Mouse (Mus musculus) skeletal muscle tissue, adult 2 months (tissue): Measurements from ENCODE around the gene Coasy.
A peak's percentile ranks its signal among the peaks of the same experiment; 100 is the strongest.
"Not testable (repeated sequence)": the region's sequence is repeated elsewhere in the genome, so short reads cannot be mapped to it uniquely, and the experiment has no call there.

Experiments
- DNase-seq: peaks from one replicate; pipeline ENCODE4 v3.0.0-alpha.2; 2012; ENCODE audit warnings: low read depth, low spot score

Gene Coasy

DNA sequence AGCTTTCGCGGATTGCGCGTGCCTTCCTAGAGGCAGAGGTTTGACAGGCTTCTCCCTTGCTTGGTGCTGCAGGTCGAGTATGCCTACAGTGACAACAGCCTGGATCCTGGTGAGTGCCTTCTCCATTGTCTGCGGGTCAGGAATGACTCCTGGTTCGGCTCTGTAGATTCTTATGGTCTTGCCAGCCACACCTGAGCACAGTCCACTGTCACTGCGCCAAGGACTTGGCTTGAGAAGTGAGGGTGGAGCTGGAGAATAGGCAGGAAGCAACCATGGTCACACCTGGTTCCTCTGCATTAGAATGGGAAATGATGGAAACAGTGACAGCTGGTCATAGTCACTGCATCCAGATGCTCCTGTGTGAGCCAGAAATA lies 5.3 kb downstream of the Coasy start:
- no peak for DNase-seq

- DNase-seq, result no peak
These were observed 7.6 kb downstream of the Coasy start for GRCm38 (mm10) chr11:101089931-101090330.

DNA sequence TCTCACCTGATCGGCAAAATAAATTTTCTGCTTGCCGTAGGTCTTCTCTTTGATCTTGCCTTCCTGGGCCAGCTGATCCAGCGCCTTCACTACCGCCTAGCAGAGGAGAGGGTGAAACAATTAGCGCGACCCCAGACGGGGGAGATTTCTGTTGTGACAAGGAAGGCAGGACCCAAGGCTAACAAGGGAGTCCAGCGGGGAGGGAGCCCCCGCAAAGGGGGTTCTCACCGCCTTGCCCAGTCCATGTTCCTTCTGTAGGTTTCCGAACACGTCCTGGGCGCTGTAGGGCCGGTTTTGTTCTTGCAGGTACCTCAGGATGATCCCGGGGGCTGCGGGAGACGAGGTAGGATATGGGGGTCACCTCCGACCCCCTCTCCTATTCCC lies 12.6 kb downstream of the Coasy start:
- no peak for DNase-seq

DNA sequence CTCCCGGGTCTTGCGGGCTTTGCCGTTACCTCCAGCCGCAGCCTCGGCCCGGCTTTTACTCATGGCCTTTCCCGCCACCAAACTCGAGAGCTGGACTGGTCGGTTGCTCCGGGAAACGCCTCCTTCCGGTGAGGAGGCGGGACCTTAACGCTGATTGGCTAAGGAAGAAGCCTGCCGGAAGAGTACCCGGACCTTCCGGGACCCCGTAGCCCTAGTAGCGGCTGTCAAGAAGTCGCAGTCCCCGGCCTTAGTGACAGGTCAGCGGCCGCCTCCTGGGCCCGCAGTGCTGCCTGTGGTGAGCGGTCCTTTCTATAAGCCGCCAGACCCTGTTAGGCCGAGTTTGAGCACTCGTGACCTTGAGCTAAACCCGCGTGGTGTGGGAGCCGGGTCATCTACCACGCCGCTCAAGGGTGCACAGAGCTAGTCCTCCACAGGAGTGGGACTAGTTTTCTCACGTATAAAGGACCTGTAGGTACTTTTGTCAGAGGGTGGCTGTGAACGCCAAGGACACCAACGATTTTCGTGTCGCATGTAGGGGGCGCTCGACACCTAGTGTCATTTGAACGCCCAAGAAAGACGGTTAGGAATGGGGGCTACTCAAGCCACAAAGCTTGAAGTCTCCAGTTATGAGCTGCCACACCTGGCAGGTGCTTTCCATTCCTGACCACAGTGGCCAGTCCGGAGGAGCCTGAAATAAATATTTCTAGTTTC lies 13.1 kb downstream of the Coasy start, which contains the start of gene Psmc3ip:
Psmc3ip (minus strand) TSS at position 123 of the 711 bp plus-strand sequence.
- peak; percentile 96 for DNase-seq

DNA sequence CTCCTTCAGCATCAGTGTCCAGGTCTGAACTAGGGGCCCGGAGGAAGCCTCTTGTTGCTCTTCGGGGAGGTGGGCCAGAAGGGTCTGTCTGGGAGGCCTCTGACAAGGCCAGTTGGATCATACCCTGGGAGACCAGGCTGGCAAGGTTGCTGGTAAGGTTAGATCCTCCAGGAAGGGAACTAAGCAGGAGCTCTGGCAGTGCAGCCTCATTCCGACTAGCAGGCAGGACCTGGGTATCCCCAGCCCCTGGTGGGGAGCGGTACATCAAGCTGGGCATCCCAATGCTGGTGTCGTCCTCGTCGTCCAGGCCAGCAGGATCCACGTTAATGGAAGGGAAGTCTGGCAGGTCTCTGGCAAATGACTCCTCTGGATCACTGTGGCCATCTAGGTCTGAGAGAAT lies 15.9 kb downstream of the Coasy start:
- DNase-seq, result no peak

DNA sequence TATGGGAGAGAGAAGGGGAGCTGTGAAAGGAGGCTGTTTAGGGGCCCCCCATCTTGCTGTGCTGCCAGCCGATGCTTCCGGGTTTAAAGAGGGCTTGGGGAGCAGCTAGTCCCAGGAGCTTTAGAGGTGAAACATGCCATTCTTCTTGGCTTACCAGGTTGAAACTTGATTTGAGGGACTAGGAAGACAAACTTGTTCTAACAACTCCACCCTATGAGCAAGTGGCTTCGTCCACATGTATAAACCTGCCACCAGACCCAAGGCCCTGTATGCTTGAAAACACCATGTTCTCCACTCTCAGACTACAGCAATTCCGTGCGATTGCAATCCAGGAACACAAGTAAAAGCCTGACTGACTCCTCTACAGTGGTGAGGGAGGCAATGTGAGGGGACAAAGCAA lies 20.6 kb downstream of the Coasy start:
- no peak for DNase-seq

DNA sequence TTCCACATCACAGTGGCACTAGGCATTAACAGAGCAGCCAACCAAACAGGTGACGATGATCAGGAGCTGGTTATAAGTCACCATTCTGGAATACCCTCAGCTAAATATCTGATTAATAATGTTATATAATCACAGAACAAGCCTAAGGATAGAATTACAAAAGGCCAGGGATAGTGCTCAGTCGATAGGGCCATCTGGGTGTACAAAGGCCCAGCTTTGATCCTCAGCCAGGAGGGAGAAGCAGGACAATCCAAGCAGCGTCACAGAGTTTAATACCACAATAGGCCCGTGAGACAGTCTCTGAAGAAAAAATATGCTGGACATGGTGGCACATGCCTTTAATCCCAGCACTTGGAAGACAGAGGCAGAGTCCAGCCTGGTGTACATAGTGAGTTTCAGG lies 27.0 kb downstream of the Coasy start:
- no peak for DNase-seq

DNA sequence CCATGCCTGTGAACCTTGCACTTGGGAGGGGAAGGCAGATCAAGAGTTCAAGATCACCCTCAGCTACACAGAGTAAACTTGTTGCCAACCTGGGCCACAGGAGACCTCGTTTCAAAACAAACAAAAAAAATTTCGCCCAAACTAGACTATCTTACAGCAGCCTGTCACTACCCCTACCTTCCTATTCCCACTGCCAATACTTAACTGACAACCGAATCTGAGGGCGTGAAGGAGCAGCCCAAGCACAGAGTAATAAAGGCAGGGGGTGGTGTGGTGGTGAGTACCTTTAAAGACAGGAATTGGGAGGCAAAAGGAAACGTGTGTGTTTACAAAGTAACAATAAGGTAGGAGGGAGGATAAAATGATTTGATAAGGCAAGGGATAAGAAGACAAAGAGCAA lies 28.3 kb downstream of the Coasy start:
- DNase-seq, result no peak

DNA sequence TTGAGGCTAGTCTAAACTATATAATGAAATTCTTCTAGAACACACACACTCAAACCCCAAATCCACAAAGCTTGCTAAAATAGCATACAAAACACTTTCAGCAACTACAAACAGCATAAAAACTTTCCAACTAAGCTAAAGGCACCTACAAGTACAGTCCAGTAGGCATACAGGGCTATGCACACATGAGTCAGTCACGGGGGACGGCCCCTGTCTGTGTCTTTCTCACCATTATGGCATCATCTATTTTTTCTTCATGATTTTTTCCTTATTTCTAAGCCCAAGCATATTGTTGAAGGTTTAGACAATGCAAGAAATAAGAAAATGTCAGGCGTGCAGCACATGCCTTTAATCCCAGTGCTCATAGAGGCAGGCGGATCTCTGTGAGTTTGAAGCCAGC lies 28.8 kb downstream of the Coasy start:
- DNase-seq, result no peak

- no peak for DNase-seq
These were observed 29.8 kb downstream of the Coasy start for GRCm38 (mm10) chr11:101112186-101112585.

DNA sequence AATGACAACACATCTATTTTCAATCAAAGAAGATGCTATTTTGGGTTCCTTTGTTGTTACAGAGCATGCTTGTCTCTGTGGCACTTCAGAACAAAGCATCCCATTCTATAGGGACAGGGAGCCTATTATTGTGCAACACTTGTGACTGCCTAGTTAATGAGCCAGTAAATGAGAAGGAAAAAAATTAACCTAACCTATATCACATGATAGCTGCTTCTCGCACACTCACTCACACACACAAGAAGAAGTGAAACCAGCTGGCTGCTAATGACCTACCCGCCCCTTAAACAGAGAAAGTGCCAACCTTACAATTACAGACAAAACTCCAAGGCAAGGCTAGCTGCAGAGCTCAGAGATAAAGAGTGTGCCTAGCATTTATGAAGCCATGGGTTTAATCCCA lies 33.2 kb downstream of the Coasy start:
- no peak for DNase-seq

DNA sequence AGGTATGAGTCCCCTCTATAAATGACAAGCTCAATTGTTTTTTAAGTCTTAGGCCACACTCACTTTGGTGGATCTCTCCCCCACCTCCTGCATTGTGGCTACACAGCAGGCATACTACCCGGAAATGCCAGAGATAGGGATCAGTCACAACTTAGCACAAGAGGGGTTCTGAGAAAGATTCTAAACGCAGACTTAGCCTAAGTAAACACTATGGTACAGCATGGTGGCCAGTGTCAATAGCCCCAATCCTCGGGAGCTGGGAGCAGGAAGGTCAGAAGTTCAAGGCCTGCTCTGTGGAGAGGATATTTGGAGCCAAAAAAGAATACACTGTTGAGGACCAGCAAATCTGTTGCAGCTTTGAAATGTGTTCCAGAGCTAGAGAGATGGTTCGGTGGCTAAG lies 35.7 kb downstream of the Coasy start:
- no peak for DNase-seq

GRCm38 (mm10) chr11:101119131-101119760 lies 36.9 kb downstream of the Coasy start:
- DNase-seq, result no peak

- peak; percentile 100 for DNase-seq
These were observed 37.6 kb downstream of the Coasy start, which contains the start of the genes Retreg3 and Tubg1 for GRCm38 (mm10) chr11:101119761-101120544. Retreg3 (minus strand) TSS chr11:101119893. Tubg1 (plus strand) TSS chr11:101119938.

GRCm38 (mm10) chr11:101120545-101121188 lies 38.3 kb downstream of the Coasy start:
- no peak for DNase-seq

DNA sequence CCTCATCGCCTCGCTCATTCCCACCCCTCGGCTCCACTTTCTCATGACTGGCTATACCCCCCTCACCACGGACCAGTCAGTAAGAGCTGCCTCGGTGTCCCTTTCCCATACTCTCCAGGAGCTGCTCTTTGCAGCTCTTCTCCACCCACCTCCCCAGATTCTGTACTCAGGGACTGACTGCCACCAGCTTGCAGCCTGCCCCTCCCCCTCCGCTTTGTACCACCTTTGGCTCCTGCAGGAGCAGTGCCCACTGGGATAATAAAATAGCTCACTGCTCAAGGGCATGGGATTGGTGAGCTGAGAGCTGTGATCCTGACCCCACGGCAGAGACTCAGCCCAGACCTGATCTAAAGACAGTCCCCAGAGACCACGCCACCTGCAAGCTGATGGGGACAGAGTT lies 42.1 kb downstream of the Coasy start:
- not testable (repeated sequence) for DNase-seq

- DNase-seq, result not testable (repeated sequence)
These were observed 42.6 kb downstream of the Coasy start for GRCm38 (mm10) chr11:101125008-101125407.

GRCm38 (mm10) chr11:101127075-101127474 lies 44.7 kb downstream of the Coasy start:
- no peak for DNase-seq

DNA sequence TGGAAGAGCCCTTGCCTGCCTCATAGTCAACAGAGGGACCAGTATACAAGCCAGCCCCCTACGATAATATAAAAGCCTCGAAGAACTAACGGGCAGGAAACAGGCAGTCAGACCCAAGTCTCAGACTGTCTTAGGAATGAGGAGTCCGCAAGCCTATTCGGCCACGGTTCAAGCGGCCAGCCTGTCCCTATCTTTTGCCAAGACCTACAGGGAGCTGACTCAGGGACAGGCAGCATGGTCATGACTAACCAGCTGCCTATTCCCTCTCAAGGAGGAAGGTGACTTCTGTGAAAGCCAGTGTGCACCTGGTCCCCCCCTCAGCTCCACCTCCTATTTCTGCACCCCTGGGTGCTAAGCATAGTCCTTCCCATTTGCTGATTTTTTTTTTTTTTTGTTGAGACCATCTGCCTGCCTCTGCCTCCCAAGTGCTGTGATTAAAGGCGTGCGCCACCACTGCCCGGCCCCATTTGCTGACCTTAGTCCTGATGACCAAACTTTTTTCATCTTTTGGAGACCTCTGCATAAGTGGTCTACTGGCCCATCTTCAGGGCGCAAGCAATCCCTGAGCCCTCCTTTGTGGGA lies 46.7 kb downstream of the Coasy start:
- peak; percentile 61 for DNase-seq

- DNase-seq, result peak; percentile 93
These were observed 47.8 kb downstream of the Coasy start for GRCm38 (mm10) chr11:101130056-101130756.

DNA sequence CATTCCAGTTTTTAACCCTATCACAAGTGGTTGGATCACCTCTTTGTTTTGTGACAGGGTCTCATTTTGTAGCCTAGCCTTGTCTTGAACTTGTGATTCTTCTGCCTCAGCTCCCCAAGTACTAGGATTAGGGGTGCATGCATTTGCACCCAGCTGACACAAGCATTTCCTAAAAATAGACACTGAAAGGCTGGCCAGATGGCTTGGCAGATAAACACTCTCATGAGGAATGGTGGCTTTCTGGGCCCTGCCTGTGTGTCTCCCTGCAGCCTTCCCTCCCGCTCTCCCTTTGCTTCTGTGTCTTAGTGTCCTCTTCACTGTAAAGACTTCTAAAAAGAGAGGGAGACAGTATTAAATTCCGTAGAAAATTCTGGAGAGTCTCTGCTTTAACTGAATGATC lies 48.8 kb downstream of the Coasy start:
- DNase-seq, result no peak
